Mouse (Mus musculus): ENCODE data around the gene Adad2.

DNA sequence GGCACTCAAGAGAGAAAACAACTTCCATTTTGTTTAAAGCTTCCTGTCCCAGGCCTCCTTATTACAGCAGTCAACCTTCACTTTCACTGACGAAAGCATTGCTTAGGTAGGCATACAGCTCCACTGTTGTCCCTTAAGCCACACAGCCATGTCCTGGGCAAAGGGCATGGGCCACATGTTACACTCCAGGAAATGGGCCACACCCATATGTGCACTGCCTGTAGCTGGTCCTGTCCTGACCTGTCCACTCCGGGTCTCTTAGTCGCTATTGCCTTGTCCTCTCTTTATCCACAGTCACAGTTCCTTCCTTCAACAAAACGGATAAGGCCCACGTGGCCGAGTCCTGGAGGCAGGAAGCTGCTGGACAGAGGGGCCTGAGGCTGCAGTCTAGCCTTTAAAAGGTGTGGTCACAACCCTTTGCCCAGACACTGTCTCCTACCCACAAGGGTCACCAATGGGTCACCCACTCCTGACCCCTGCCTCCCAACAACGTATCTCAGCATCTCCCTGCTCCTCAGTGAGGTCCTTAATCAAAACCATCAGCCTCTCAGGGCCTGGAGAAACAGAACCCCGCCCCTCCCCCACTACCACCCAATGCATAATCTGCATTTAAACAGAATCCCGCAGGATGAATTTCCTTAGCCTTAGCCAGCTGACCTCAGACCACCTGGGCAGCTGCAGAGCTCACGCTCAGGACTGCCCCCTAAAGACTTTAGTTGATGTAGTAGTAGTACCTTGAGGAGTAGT is 15.2 kb downstream of the Adad2 start:
- TF ChIP-seq POLR2A (IDR thresholded peaks at IDR 0.05; ENCODE audit: low read depth, low read length) (no peak), CTCF (IDR thresholded peaks at IDR 0.05; ENCODE audit: extremely low read depth, insufficient read depth, insufficient read length, insufficient replicate concordance) (no peak)

All from spleen, adult 2 months (tissue).